Mouse (Mus musculus): Measurements from ENCODE around the gene Clvs2.

Clvs2 gene

GRCm38 (mm10) chr10:33624131-33624879 lies at the start of gene Clvs2:
Gene Clvs2, minus strand, starts transcription at chr10:33624769.
- DNase-seq (ENCODE audit: low spot score in 2 of 2): peak; percentile 89 to 92

DNA sequence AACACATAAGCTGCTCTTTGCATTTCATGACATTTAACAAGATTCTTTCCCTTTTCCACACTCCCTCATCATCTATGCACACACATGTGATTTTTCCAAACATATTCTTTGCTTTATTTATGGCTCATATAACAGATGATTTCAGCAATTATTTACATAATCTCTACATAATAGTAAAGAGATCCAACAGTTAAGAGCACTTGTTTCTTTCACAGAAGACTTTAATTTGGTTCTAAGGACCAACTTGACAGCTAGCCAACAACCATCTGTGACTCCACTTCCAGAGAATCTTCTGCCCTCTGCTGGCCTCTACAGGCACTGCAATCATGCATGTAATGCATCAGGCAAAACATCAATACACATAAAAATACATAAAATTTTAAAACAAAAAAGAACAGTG lies 28.6 kb upstream of the Clvs2 start:
- DNase-seq (ENCODE audit: low spot score in 2 of 2): peak; percentile 69 to 88

DNA sequence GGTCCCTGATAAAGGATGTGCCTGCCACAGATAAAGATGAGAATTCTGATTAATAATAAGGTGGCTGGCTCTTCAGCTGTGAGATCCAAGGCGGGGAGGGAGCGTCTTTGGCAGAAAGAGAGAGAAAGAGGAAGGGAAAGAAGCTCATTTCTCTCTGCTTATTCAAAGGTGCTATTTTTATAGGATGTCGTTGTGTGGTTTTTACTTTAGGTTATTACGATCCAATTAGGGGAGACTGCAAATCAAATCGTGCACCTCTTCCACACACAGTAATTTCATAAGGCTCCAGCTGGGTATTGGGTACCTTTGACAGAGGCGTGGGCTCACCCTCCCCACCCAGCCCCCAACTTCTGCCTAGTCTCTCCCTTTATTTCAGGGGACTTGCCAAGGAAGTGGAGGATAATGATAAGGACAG lies 985 bp downstream of the Clvs2 start:
- DNase-seq (ENCODE audit: low spot score in 2 of 2): peak in 1 of 2 experiments; percentile 47

- DNase-seq (ENCODE audit: low spot score in 2 of 2): peak; percentile 41 to 51
These were observed 1.9 kb downstream of the Clvs2 start for GRCm38 (mm10) chr10:33622700-33623099.

GRCm38 (mm10) chr10:33616207-33616606 lies 8.4 kb downstream of the Clvs2 start:
- no peak for DNase-seq (ENCODE audit: low spot score in 2 of 2)

DNA sequence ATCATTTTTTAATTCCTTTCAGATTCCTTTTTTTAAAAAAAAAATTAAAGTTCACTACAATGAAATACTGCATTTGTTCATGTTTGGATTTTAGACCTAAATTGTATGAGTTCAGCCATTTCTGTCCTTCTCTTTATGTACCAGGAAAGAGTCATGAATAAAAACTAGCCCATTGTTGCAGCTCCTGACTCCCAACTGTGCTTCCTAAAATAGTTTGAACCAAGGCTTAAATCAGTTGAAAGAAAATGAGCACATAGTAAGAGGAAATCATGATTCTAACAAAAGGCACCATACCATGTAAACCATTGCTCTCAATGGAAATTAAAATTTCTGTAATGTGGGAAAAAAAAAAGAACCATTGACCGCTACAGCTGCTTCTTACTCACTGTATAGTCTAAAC lies 11.4 kb downstream of the Clvs2 start:
- DNase-seq (ENCODE audit: low spot score in 2 of 2): no peak

DNA sequence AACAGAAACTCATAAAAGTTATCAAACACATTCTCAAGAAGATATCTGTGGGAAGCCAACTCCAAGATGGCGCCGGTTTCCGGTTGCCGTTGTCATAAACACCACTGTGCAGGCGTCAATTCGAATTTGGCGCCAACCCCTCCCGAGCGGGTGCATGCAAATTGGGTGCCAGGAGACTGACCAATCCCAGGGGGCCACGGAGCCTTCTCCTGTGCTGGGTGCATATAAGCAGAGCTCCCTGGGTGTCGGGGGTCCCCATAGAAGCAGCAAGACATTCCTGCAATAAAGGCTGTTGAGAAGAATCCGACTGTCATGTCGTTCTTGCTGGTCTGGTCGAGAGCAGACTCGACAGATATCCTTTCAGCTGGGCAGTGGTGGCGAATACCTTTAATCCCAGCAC lies 31.8 kb downstream of the Clvs2 start:
- no peak for DNase-seq (ENCODE audit: low spot score in 2 of 2)

DNA sequence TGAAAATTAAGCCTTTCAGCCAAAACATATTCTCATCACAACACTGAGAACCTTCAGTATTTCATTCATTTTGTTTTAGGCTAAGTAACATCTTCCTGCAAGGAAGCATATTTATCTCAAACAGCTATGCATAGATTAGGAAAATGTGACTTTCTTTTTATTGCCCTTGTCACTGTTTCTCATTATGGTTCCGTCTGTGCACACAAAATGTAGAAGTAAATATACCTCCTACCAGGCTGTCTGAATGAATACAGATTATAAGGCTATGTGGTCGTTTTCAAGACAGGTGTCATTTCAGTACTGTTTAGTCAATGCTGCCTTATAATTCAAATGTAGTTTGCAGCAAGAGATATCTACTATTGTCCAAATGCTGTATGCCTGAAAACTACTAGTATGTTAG lies 35.8 kb downstream of the Clvs2 start:
- no peak for DNase-seq (ENCODE audit: low spot score in 2 of 2)

- no peak for DNase-seq (ENCODE audit: low spot score in 2 of 2)
These were observed 37.5 kb downstream of the Clvs2 start for GRCm38 (mm10) chr10:33587118-33587517.

DNA sequence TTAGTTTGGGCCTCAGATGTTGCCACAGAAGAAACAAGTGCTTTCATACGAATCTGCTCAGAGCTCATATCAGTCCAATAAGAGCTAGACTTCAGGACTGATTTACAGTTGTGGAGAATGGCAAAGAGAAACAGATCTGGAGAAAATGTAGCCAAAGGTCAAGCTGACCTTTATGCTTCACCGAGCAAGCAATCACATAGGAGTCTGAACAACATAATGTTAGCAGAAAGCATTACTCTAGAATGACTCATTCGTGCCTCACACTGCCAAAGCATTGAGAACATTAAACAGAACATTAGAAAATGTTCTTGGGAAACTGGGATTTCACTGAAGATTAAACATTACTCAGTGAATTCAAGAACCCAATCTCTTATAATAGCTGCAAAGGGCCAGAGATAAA lies 66.5 kb downstream of the Clvs2 start:
- DNase-seq (ENCODE audit: low spot score in 2 of 2): peak in 1 of 2 experiments; percentile 52

GRCm38 (mm10) chr10:33540331-33540730 lies 84.2 kb downstream of the Clvs2 start:
- DNase-seq (ENCODE audit: low spot score in 2 of 2): peak; percentile 94 to 98

Data from frontal cortex, postnatal 36 days (tissue).